Mouse (Mus musculus): ENCODE data around the gene Gpm6a.

- TF ChIP-seq CTCF (conservative IDR thresholded peaks at IDR 0.05; ENCODE audit: insufficient read depth, insufficient read length, low read depth, low read length) (no peak), POLR2A (IDR thresholded peaks at IDR 0.05; ENCODE audit: low read depth, low read length) (no peak)
These were observed at the start of gene Gpm6a for GRCm38 (mm10) chr8:54954741-54955455.
